Mouse (Mus musculus): Measurements from ENCODE around the gene Tiam2. TPM values are rescaled to one million over a fixed set of nuclear protein-coding genes. Genes with fewer than 3 reads are reported as not detected.

Tiam2 gene
- polyA plus RNA-seq, 1 experiment from 2014 or later, result 5.7 TPM

DNA sequence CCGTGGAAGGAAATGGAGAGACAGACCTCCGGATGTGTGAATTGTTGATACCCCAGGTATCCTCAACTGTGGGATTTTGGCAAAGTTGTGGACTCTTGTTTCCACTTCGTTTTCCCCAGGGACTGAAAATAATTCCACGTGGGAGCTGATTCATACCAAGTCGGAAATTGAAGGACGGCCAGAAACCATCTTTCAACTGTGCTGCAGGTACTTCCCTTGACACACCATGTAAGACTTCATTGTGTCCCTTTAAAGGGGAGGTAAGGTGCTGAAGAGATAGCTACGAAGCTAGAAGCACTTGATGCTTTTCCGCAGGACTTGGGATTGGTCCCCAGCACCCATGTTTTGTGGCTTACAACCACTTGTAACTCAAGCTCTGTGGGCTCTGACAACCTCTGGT lies 189.5 kb downstream of the Tiam2 start:
- Histone ChIP-seq H3K4me1 (replicated peaks; ENCODE audit: control insufficient read depth, insufficient read depth, low read length) (no peaks in the 10 kb centered on the region), H3K36me3 (ENCODE audit: control insufficient read depth, insufficient read depth, low read length) (no peaks in the 10 kb centered on the region), H3K4me3 (ENCODE audit: low read depth, low read length) (no peak overlapping the region), H3K27ac (ENCODE audit: low read depth) (no peak overlapping the region), H3K4me2 (ENCODE audit: low read length) (no peak overlapping the region), H3K9ac (ENCODE audit: low read length) (no peak overlapping the region), H3K27me3 (replicated peaks; ENCODE audit: control insufficient read depth, insufficient read depth, low read length) (no peaks in the 10 kb centered on the region), H3K9me3 (ENCODE audit: control insufficient read depth, low read length) (no peaks in the 10 kb centered on the region)
- no peak for ATAC-seq (replicated peaks; ENCODE audit: low FRiP score, low TSS enrichment, low read depth)
- DNase-seq (ENCODE audit: low spot score), result no peak
- WGBS, result 92% methylated on average over 8 of the region's 8 CpGs

DNA sequence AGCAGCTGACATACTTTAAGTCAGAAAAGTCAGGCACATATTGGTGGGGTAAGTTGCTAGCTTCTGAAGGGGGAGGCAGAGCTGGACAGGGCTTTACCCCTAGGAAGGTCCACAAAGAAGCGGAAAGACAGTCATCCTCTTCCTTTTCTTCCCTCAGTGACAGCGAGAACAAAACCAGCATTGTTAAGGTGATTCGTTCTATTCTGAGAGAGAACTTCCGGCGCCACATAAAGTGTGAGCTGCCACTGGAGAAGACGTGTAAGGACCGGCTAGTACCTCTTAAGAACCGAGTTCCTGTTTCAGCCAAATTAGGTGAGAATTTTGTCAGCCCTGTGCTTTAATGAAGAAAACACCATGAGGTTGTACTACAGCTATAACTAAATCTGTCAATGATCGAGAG lies 190.0 kb downstream of the Tiam2 start:
- ATAC-seq (replicated peaks; ENCODE audit: low FRiP score, low TSS enrichment, low read depth), result no peak
- Histone ChIP-seq H3K4me2 (ENCODE audit: low read length) (no peak overlapping the region), H3K9me3 (ENCODE audit: control insufficient read depth, low read length) (no peaks in the 10 kb centered on the region), H3K9ac (ENCODE audit: low read length) (no peak overlapping the region), H3K36me3 (ENCODE audit: control insufficient read depth, insufficient read depth, low read length) (no peaks in the 10 kb centered on the region), H3K4me1 (replicated peaks; ENCODE audit: control insufficient read depth, insufficient read depth, low read length) (no peaks in the 10 kb centered on the region), H3K27ac (ENCODE audit: low read depth) (no peak overlapping the region), H3K27me3 (replicated peaks; ENCODE audit: control insufficient read depth, insufficient read depth, low read length) (no peaks in the 10 kb centered on the region), H3K4me3 (ENCODE audit: low read depth, low read length) (no peak overlapping the region)
- no peak for DNase-seq (ENCODE audit: low spot score)
- 72% methylated on average over 9 of the region's 9 CpGs for WGBS

DNA sequence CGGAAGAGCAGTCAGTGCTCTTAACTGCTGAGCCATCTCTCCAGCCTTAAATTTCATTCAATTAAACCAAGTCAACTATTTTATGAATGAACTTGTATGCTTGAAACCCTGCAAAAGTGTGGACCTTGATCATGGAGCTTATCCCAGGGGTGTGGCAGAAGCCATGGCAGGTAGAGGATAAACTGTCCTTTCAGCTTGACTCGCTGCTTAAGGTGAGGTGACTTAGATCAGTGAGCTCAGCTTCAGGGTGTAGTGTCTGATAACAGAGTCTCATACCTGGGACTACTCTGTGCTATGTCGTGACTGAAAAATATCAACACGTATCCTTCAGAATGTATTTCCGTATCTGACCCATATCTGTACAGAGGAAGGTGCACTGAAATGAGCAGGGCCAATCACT lies 194.0 kb downstream of the Tiam2 start:
- WGBS, result 89% methylated on average over 5 of the region's 5 CpGs
- ATAC-seq (replicated peaks; ENCODE audit: low FRiP score, low TSS enrichment, low read depth), result no peak

DNA sequence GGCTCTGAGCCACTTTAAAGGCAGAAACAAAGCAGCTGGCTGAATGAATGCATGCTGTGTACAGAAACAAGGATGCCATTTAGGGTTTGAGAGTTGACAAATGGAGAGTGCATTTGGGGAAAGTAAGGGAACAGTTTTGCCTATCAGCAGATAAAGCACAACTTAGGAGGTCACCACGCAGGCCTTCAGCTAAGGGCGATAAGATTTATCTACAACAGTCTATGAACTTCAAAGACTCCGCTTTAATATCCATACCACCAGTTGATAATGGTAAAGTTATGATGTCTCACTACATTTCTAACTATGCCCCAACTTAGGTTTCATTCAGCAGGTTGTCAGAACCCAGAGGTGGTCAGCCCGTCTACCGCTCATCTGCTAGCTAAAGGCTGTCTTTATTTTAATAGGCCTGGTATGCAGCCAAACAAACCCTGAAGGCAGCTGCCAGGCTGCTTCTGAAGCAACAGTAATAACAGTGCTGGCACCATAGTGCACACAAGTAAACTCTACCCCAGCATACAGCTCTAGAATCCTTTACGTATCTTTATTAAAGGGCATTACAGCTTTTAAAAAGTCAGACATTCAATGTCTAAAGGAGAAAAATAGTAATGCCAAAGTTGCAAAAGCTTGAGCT lies 201.6 kb downstream of the Tiam2 start:
- H3K4me2 ChIP-seq (ENCODE audit: low read length), result no peak overlapping the region
- H3K27me3 ChIP-seq (replicated peaks; ENCODE audit: control insufficient read depth, insufficient read depth, low read length), result no peaks in the 10 kb centered on the region
- DNase-seq (ENCODE audit: low spot score) (peak; percentile 41), ATAC-seq (replicated peaks; ENCODE audit: low FRiP score, low TSS enrichment, low read depth) (no peak)
- H3K4me1 ChIP-seq (replicated peaks; ENCODE audit: control insufficient read depth, insufficient read depth, low read length), result no peaks in the 10 kb centered on the region
- H3K36me3 ChIP-seq (ENCODE audit: control insufficient read depth, insufficient read depth, low read length), result peaks cover 3% of the 10 kb centered on the region; the same call in 1 of the 2 replicates
- WGBS, result 81% methylated on average over 6 of the region's 6 CpGs
- no peak overlapping the region for H3K27ac ChIP-seq (ENCODE audit: low read depth)
- H3K9ac ChIP-seq (ENCODE audit: low read length), result no peak overlapping the region
- no peak overlapping the region for H3K4me3 ChIP-seq (ENCODE audit: low read depth, low read length)
- H3K9me3 ChIP-seq (ENCODE audit: control insufficient read depth, low read length), result no peaks in the 10 kb centered on the region

More for the DNA sequence above, 194.0 kb downstream of the Tiam2 start:
- no peak for DNase-seq (ENCODE audit: low spot score)
- Histone ChIP-seq H3K4me3 (ENCODE audit: low read depth, low read length) (no peak overlapping the region), H3K4me2 (ENCODE audit: low read length) (no peak overlapping the region), H3K36me3 (ENCODE audit: control insufficient read depth, insufficient read depth, low read length) (no peaks in the 10 kb centered on the region), H3K27me3 (replicated peaks; ENCODE audit: control insufficient read depth, insufficient read depth, low read length) (no peaks in the 10 kb centered on the region), H3K27ac (ENCODE audit: low read depth) (no peak overlapping the region), H3K9me3 (ENCODE audit: control insufficient read depth, low read length) (no peaks in the 10 kb centered on the region), H3K9ac (ENCODE audit: low read length) (no peak overlapping the region), H3K4me1 (replicated peaks; ENCODE audit: control insufficient read depth, insufficient read depth, low read length) (no peaks in the 10 kb centered on the region)

DNA sequence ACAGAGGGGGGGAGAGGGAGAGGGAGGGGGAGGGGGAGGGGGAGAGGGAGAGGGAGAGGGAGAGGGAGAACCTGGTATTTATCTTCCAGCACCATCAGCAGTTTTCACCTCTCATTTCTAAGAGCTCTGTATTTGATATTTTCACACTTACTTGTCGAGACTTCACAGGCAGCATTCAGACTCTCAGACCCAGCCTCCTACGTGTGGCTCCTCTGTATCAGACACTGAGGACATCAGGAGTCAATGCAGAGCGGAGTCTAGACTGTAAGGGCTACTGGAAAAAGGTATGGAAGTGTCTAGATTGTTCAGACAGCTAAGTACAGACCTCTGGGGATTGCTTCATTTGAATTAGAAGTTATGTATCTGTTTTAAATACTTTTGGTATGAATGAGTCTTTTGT lies 203.2 kb downstream of the Tiam2 start:
- Histone ChIP-seq H3K36me3 (ENCODE audit: control insufficient read depth, insufficient read depth, low read length) (peaks cover 3% of the 10 kb centered on the region; the same call in 1 of the 2 replicates), H3K4me2 (ENCODE audit: low read length) (no peak overlapping the region), H3K27me3 (replicated peaks; ENCODE audit: control insufficient read depth, insufficient read depth, low read length) (no peaks in the 10 kb centered on the region), H3K4me3 (ENCODE audit: low read depth, low read length) (no peak overlapping the region), H3K27ac (ENCODE audit: low read depth) (no peak overlapping the region), H3K9ac (ENCODE audit: low read length) (no peak overlapping the region), H3K9me3 (ENCODE audit: control insufficient read depth, low read length) (no peaks in the 10 kb centered on the region), H3K4me1 (replicated peaks; ENCODE audit: control insufficient read depth, insufficient read depth, low read length) (no peaks in the 10 kb centered on the region)
- WGBS, result 57% methylated on average over 3 of the region's 3 CpGs
- DNase-seq (ENCODE audit: low spot score) (peak; percentile 15), ATAC-seq (replicated peaks; ENCODE audit: low FRiP score, low TSS enrichment, low read depth) (no peak)

DNA sequence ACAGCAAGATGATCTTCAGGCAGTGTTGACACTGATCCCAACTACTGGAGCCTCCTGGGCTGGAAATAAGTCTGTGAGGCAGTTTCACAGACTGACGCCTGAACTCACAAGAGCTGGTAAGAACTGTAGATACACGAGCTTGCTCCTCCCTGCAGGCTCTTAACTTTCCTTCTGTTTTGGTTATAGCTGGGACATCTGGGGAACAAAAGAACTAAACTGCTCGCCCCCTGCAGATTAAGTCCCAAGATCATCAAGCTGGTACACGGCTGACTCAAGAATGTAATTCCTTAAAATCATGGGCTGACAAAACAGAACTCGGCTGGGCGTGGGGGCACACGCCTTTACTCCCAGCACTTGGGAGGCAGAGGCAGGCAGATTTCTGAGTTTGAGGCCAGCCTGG lies 204.2 kb downstream of the Tiam2 start:
- Histone ChIP-seq H3K4me3 (ENCODE audit: low read depth, low read length) (no peak overlapping the region), H3K9me3 (ENCODE audit: control insufficient read depth, low read length) (no peaks in the 10 kb centered on the region), H3K27ac (ENCODE audit: low read depth) (no peak overlapping the region), H3K4me1 (replicated peaks; ENCODE audit: control insufficient read depth, insufficient read depth, low read length) (no peaks in the 10 kb centered on the region), H3K36me3 (ENCODE audit: control insufficient read depth, insufficient read depth, low read length) (peaks cover 6% of the 10 kb centered on the region; the same call in 1 of the 2 replicates), H3K9ac (ENCODE audit: low read length) (no peak overlapping the region), H3K27me3 (replicated peaks; ENCODE audit: control insufficient read depth, insufficient read depth, low read length) (no peaks in the 10 kb centered on the region), H3K4me2 (ENCODE audit: low read length) (no peak overlapping the region)
- ATAC-seq (replicated peaks; ENCODE audit: low FRiP score, low TSS enrichment, low read depth) (no peak), DNase-seq (ENCODE audit: low spot score) (no peak)
- 79% methylated on average over 7 of the region's 7 CpGs for WGBS

DNA sequence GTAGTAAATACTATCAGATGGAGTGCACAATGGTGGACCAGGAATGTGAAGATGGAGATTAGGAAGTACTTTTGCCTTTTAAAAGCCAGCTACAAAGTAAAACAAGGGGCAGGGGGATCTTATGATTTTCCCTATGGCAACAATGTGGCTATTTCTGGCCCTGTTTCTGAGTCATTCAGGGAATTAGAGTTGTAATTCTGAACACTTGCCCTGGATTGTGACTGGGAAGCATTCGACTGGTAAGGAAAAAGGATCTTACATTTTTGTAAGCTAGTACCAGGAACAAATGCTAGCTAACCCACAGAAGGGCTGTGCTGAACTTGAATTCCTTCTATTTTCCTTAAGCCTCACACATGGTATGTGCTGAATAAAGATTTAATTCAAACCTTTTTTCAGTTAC lies 205.3 kb downstream of the Tiam2 start:
- H3K9ac ChIP-seq (ENCODE audit: low read length), result no peak overlapping the region
- no peak for ATAC-seq (replicated peaks; ENCODE audit: low FRiP score, low TSS enrichment, low read depth)
- H3K4me1 ChIP-seq (replicated peaks; ENCODE audit: control insufficient read depth, insufficient read depth, low read length), result no peaks in the 10 kb centered on the region
- no peak overlapping the region for H3K27ac ChIP-seq (ENCODE audit: low read depth)
- 74% methylated on average over 1 of the region's 1 CpGs for WGBS
- H3K36me3 ChIP-seq (ENCODE audit: control insufficient read depth, insufficient read depth, low read length), result peaks cover 8% of the 10 kb centered on the region; the same call in 1 of the 2 replicates
- no peaks in the 10 kb centered on the region for H3K9me3 ChIP-seq (ENCODE audit: control insufficient read depth, low read length)
- no peak overlapping the region for H3K4me2 ChIP-seq (ENCODE audit: low read length)
- no peaks in the 10 kb centered on the region for H3K27me3 ChIP-seq (replicated peaks; ENCODE audit: control insufficient read depth, insufficient read depth, low read length)
- peak; percentile 28 for DNase-seq (ENCODE audit: low spot score)
- H3K4me3 ChIP-seq (ENCODE audit: low read depth, low read length), result no peak overlapping the region

DNA sequence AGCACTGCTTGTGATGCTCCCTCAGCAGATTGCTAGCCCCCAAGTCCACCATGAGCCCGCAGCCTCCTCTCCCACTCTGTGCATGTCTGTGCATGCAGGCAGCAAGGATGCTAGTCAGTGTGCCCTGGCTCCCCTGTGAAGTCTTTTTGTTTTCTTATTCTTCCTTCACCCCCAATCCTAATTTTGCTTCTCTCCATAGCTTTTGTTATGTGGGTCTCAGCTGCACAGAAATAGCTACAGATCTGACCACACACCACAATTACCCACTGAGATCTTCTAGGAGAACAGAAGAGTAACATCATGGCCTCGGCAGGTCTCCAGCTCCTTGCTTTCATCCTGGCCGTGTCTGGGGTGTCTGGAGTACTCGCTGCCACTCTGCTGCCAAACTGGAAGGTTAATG lies 205.9 kb downstream of the Tiam2 start, which contains the start of gene Cldn20:
Gene Cldn20 (plus strand): TSS at position 301 of the 400 bp plus-strand sequence.
- Histone ChIP-seq H3K4me3 (ENCODE audit: low read depth, low read length) (no peak within 1 kb of the TSS), H3K9me3 (ENCODE audit: control insufficient read depth, low read length) (no peaks in the 10 kb centered on the region), H3K27ac (ENCODE audit: low read depth) (no peak within 1 kb of the TSS), H3K27me3 (replicated peaks; ENCODE audit: control insufficient read depth, insufficient read depth, low read length) (no peaks in the 10 kb centered on the region), H3K9ac (ENCODE audit: low read length) (no peak within 1 kb of the TSS), H3K36me3 (ENCODE audit: control insufficient read depth, insufficient read depth, low read length) (peaks cover 8% of the 10 kb centered on the region; the same call in 1 of the 2 replicates), H3K4me1 (replicated peaks; ENCODE audit: control insufficient read depth, insufficient read depth, low read length) (no peaks in the 10 kb centered on the region), H3K4me2 (ENCODE audit: low read length) (no peak within 1 kb of the TSS)
- no peak for DNase-seq (ENCODE audit: low spot score)
- no peak for ATAC-seq (replicated peaks; ENCODE audit: low FRiP score, low TSS enrichment, low read depth)
- whole genome bisulfite sequencing, result 96% methylated on average over 4 of the region's 4 CpGs

DNA sequence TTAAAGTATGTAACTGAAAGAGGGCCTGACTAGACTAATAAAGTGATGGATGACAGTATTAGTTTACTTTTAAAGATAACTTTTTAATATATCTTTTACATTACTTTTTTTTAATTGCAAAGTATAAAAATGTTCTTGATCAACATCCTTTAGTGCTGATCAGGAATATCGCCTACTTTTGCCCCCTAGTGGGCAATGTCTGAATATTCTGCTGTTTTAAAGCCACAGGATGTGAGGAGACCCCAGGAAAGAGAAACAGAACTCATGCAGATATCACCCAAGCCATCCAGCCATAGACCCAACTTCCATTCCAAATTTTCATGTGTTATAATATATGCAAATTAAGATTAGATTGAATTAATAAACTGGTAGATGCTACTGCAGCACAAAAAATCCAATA lies 207.1 kb downstream of the Tiam2 start:
- no peaks in the 10 kb centered on the region for H3K9me3 ChIP-seq (ENCODE audit: control insufficient read depth, low read length)
- H3K4me1 ChIP-seq (replicated peaks; ENCODE audit: control insufficient read depth, insufficient read depth, low read length), result no peaks in the 10 kb centered on the region
- no peak overlapping the region for H3K4me3 ChIP-seq (ENCODE audit: low read depth, low read length)
- ATAC-seq (replicated peaks; ENCODE audit: low FRiP score, low TSS enrichment, low read depth), result no peak
- H3K36me3 ChIP-seq (ENCODE audit: control insufficient read depth, insufficient read depth, low read length), result peaks cover 8% of the 10 kb centered on the region; the same call in 1 of the 2 replicates
- DNase-seq (ENCODE audit: low spot score), result peak; percentile 44
- no peak overlapping the region for H3K4me2 ChIP-seq (ENCODE audit: low read length)
- no peak overlapping the region for H3K9ac ChIP-seq (ENCODE audit: low read length)
- no peak overlapping the region for H3K27ac ChIP-seq (ENCODE audit: low read depth)
- H3K27me3 ChIP-seq (replicated peaks; ENCODE audit: control insufficient read depth, insufficient read depth, low read length), result no peaks in the 10 kb centered on the region
- WGBS, result 23% methylated on average over 1 of the region's 1 CpGs

All from intestine, embryonic 14.5 days (tissue).